Mouse (Mus musculus) ES-Bruce4 (cell line): ENCODE data around the gene Baiap2l2. TPM values are rescaled to one million over a fixed set of nuclear protein-coding genes. Genes with fewer than 3 reads are reported as not detected.

Experiments used
- H3K27ac ChIP-seq: 2 replicates; pipeline ENCODE4 v1.5.1; 2012; ENCODE audit warnings: low read length, inconsistent platforms; ENCODE audit not compliant: insufficient read depth
- H3K27me3 ChIP-seq: 2 replicates; pipeline ENCODE4 v1.6.1; 2012; ENCODE audit warnings: mild to moderate bottlenecking, low read length, inconsistent platforms; ENCODE audit not compliant: control insufficient read depth, poor library complexity, insufficient read depth, severe bottlenecking
- H3K36me3 ChIP-seq: 2 replicates; pipeline ENCODE4 v1.6.1; 2012; ENCODE audit warnings: inconsistent platforms, mild to moderate bottlenecking, low read length, moderate library complexity; ENCODE audit not compliant: control insufficient read depth, poor library complexity, insufficient read depth, severe bottlenecking
- H3K4me1 ChIP-seq: one replicate; pipeline ENCODE4 v1.8.1; 2011; ENCODE audit warnings: low read length; ENCODE audit not compliant: control insufficient read depth, insufficient read depth
- H3K4me3 ChIP-seq: 2 replicates; pipeline ENCODE4 v1.5.1; 2011; ENCODE audit warnings: low read depth, mild to moderate bottlenecking, low read length
- H3K9ac ChIP-seq: 2 replicates; pipeline ENCODE4 v1.6.1; 2012; ENCODE audit warnings: low read depth, mild to moderate bottlenecking, inconsistent platforms; ENCODE audit not compliant: poor library complexity, severe bottlenecking
- H3K9me3 ChIP-seq: replicated peaks from 2 replicates; pipeline ENCODE4 v1.6.1; 2012; ENCODE audit warnings: mild to moderate bottlenecking, low read length, inconsistent platforms; ENCODE audit not compliant: control insufficient read depth, poor library complexity, insufficient read depth, severe bottlenecking
- CTCF ChIP-seq: IDR thresholded peaks from one replicate; pipeline ENCODE4 v1.8.1; 2011; ENCODE audit warnings: low read depth, low read length
- EP300 ChIP-seq: IDR thresholded peaks from 2 replicates; pipeline ENCODE4 v1.6.1; 2011; ENCODE audit warnings: low read depth, low read length; ENCODE audit not compliant: insufficient read depth
- POLR2A ChIP-seq: IDR thresholded peaks from one replicate; pipeline ENCODE4 v1.8.1; 2011; ENCODE audit warnings: low read length; ENCODE audit not compliant: insufficient read depth
- polyA plus RNA-seq: library from polyadenylated mRNA; stranded (reverse); fragments of >200 nt; gene quantifications from 2 replicates; pipeline ENCODE4 v1.2.4, GENCODE M21; 2011; ENCODE audit warnings: low read depth; ENCODE audit not compliant: missing spikeins, insufficient read depth, insufficient read length

Baiap2l2 gene
- 0.69 and 1.8 TPM in 2 replicates for polyA plus RNA-seq

- Histone ChIP-seq H3K27ac (no peak within 1 kb of the TSS), H3K4me1 (peaks cover 2% of the 10 kb centered on the region), H3K36me3 (no peaks in the 10 kb centered on the region), H3K27me3 (no peaks in the 10 kb centered on the region), H3K9me3 (no peaks in the 10 kb centered on the region), H3K9ac (no peak within 1 kb of the TSS), H3K4me3 (no peak within 1 kb of the TSS)
- TF ChIP-seq EP300 (no peak), CTCF (no peak), POLR2A (no peak)
Observed at GRCm38 (mm10) chr15:79285399-79285798, at the start of gene Baiap2l2. Gene Baiap2l2 (minus strand): TSS chr15:79285537.

DNA sequence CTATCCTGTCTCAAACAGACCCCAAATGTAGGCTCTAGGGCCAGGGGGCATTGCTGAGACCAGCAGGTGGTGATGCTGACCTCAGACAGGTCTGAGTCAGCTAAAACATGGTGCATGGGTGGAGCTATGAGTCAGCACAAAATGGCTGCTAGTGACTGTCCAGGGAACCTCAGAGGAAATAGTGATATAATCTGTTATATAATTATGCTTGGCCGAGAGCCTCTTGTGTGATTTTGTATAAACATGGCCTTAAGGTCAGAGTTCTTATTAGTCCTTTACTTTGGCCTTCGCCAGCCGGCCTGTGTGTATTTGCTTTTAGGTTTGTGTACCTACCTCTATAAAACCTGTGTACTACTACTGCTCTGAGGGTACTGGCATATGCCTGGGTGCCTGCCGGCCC lies 48.1 kb upstream of the Baiap2l2 start:
- Histone ChIP-seq H3K36me3 (no peaks in the 10 kb centered on the region), H3K4me1 (peaks cover 5% of the 10 kb centered on the region), H3K4me3 (no peak overlapping the region), H3K27ac (peak overlapping the region; percentile 10; the same call in 1 of the 2 replicates), H3K9me3 (no peaks in the 10 kb centered on the region), H3K9ac (no peak overlapping the region), H3K27me3 (no peaks in the 10 kb centered on the region)
- TF ChIP-seq EP300 = no peak
- TF ChIP-seq CTCF = no peak
- no peak for TF ChIP-seq POLR2A

- Histone ChIP-seq H3K27ac (peak overlapping the region; percentile 77), H3K9me3 (no peaks in the 10 kb centered on the region), H3K9ac (no peak overlapping the region), H3K36me3 (no peaks in the 10 kb centered on the region), H3K4me1 (peaks cover 5% of the 10 kb centered on the region), H3K27me3 (no peaks in the 10 kb centered on the region), H3K4me3 (no peak overlapping the region)
- no peak for TF ChIP-seq CTCF
- TF ChIP-seq EP300 = no peak
- TF ChIP-seq POLR2A = no peak
Observed at GRCm38 (mm10) chr15:79330521-79330920, 45.2 kb upstream of the Baiap2l2 start.

DNA sequence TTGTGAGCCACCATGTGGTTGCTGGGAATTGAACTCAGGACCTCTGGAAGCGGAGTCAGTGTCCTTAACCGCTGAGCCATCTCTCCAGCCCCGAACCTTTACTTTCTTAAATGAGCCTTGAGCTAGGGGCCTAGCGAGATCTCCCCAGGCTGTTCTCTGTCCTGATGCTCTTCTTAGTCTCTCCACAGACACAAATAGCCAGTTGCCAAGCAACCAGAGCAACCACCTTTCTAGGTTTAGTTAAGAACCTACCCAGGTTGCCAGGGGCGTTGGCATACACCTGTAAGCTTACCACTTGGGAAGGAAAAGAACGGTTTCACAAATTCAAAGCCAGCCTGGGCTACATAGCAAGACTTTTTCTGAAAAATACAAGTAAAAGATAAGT lies 44.6 kb upstream of the Baiap2l2 start:
- H3K27me3 ChIP-seq = no peaks in the 10 kb centered on the region
- H3K4me1 ChIP-seq = peaks cover 7% of the 10 kb centered on the region
- H3K36me3 ChIP-seq = no peaks in the 10 kb centered on the region
- no peaks in the 10 kb centered on the region for H3K9me3 ChIP-seq
- H3K27ac ChIP-seq = peak overlapping the region; percentile 77
- no peak overlapping the region for H3K4me3 ChIP-seq
- TF ChIP-seq POLR2A (no peak), EP300 (no peak)
- no peak overlapping the region for H3K9ac ChIP-seq

- H3K27me3 ChIP-seq = no peaks in the 10 kb centered on the region
- H3K9me3 ChIP-seq = no peaks in the 10 kb centered on the region
- H3K9ac ChIP-seq = no peak overlapping the region
- H3K27ac ChIP-seq = peak overlapping the region; percentile 41; the same call in 1 of the 2 replicates
- H3K36me3 ChIP-seq = no peaks in the 10 kb centered on the region
- no peak overlapping the region for H3K4me3 ChIP-seq
- H3K4me1 ChIP-seq = peaks cover 7% of the 10 kb centered on the region
- no peak for TF ChIP-seq EP300
- no peak for TF ChIP-seq POLR2A
- TF ChIP-seq CTCF = peak; percentile 2
Observed at GRCm38 (mm10) chr15:79329346-79329978, 44.1 kb upstream of the Baiap2l2 start.

GRCm38 (mm10) chr15:79328939-79329275 lies 43.6 kb upstream of the Baiap2l2 start:
- H3K9me3 ChIP-seq = no peaks in the 10 kb centered on the region
- H3K4me1 ChIP-seq = peaks cover 7% of the 10 kb centered on the region
- no peaks in the 10 kb centered on the region for H3K27me3 ChIP-seq
- no peaks in the 10 kb centered on the region for H3K36me3 ChIP-seq
- H3K9ac ChIP-seq = peak overlapping the region; percentile 73
- H3K4me3 ChIP-seq = no peak overlapping the region
- peak overlapping the region; percentile 41 for H3K27ac ChIP-seq
- TF ChIP-seq CTCF = no peak
- no peak for TF ChIP-seq EP300
- no peak for TF ChIP-seq POLR2A
